Mouse (Mus musculus) lung, postnatal 0 days (tissue): ENCODE measurements around the gene Txnl4b.
A peak's percentile ranks its signal among the peaks of the same experiment; 100 is the strongest.

Experiments
- CTCF ChIP-seq: IDR thresholded peaks from 2 replicates; pipeline ENCODE4 v1.5.1; 2016; ENCODE audit warnings: antibody characterized with exemption, mild to moderate bottlenecking
- EP300 ChIP-seq: IDR thresholded peaks from 2 replicates; pipeline ENCODE4 v1.6.1; 2016; ENCODE audit warnings: antibody characterized with exemption, mild to moderate bottlenecking, control low read depth

GRCm38 (mm10) chr8:109595854-109596253, 30.2 kb downstream of the Txnl4b start:
- peak; percentile 94 for TF ChIP-seq CTCF
- no peak for TF ChIP-seq EP300
